Mouse (Mus musculus) embryonic fibroblast, embryonic 13.5 days (primary cell): ENCODE results near the gene Aqp9. TPM values are rescaled to one million over a fixed set of nuclear protein-coding genes. Genes with fewer than 3 reads are reported as not detected.

ENCODE experiments used
- H3K27ac ChIP-seq: 2 replicates; pipeline ENCODE4 v1.5.1; 2012; ENCODE audit warnings: low read length, control low read depth, inconsistent platforms; ENCODE audit not compliant: insufficient read depth
- H3K4me1 ChIP-seq: 2 replicates; pipeline ENCODE4 v1.6.1; 2011; ENCODE audit warnings: low read length; ENCODE audit not compliant: control insufficient read depth, insufficient read depth
- H3K4me3 ChIP-seq: 2 replicates; pipeline ENCODE4 v1.5.1; 2011; ENCODE audit warnings: mild to moderate bottlenecking, control low read depth, low read length; ENCODE audit not compliant: insufficient read depth
- CTCF ChIP-seq: IDR thresholded peaks from 2 replicates; pipeline ENCODE4 v1.5.1; 2011; ENCODE audit warnings: mild to moderate bottlenecking, control low read depth, low read length, moderate library complexity, borderline replicate concordance; ENCODE audit not compliant: insufficient read depth
- POLR2A ChIP-seq: IDR thresholded peaks from 2 replicates; pipeline ENCODE4 v1.6.1; 2011; ENCODE audit warnings: low read depth, mild to moderate bottlenecking, control low read depth, low read length, moderate library complexity
- polyA plus RNA-seq: library from polyadenylated mRNA; stranded (reverse); fragments of >200 nt; gene quantifications from 2 replicates; pipeline ENCODE4 v1.2.4, GENCODE M21; 2011; ENCODE audit warnings: low read depth; ENCODE audit not compliant: missing spikeins, insufficient read length

Gene Aqp9
- polyA plus RNA-seq, 1 experiment = not detected

DNA sequence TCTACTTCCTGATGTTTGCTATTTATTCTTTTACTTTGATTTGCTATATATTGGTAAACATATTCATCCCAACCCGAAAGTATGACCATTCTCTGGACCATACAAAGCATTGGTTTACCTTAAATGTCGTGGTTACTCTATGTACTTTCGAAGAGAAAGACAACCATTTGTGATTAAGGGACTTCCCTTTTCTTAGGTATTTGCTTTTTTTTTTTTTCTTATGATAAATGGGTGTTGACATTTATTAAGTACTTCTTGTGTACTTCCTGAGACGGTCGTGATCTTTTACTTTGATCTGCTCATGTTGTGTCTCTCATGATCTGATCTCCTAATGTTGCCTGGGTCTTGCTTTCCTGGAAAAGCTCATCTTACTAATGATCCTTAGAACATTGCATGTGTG lies 30.3 kb upstream of the Aqp9 start:
- TF ChIP-seq CTCF = no peak

DNA sequence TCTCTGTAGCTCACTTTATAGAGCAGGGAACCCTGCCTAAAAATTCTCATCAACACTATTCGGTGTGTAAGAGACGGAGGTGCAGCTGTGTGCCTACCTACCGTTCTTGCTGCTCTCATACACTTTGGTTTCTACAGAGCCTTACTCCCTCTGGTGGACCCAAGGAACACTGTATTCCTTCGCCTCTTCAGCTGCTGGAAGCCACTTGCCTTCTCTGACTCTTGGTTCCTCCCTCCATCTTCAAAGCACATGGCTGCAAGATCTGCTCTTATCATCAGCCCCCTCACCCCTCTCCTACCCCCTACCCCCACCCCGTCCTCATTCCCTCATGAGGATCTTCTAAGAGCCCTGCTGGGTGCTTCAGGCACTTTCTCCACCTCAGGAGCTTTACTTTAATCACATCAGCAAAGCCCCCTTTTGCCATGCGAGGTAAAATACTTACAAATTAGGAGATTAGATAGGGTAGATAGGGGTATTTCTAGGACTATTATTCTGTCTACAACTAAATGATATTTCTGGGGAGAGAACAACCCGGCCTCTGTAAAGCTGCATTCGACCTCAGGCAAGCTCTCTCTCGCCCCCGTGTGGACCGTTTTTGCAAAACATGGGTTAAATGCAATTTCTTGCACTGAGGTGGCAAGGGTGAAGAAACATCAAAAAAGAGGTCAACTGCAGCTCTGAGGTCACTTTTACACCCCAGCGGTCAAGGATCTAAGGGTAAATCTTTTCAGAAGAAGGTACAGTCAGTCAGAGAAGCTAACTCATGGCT lies 20.3 kb upstream of the Aqp9 start:
- no peak for TF ChIP-seq POLR2A
- peak; percentile 54; the same call in 1 of the 2 replicates for TF ChIP-seq CTCF
- no peak overlapping the region for H3K4me3 ChIP-seq
- no peak overlapping the region for H3K27ac ChIP-seq

More for the DNA sequence above, 30.3 kb upstream of the Aqp9 start:
- Histone ChIP-seq H3K4me3 (no peak overlapping the region), H3K4me1 (no peaks in the 10 kb centered on the region), H3K27ac (no peak overlapping the region)

DNA sequence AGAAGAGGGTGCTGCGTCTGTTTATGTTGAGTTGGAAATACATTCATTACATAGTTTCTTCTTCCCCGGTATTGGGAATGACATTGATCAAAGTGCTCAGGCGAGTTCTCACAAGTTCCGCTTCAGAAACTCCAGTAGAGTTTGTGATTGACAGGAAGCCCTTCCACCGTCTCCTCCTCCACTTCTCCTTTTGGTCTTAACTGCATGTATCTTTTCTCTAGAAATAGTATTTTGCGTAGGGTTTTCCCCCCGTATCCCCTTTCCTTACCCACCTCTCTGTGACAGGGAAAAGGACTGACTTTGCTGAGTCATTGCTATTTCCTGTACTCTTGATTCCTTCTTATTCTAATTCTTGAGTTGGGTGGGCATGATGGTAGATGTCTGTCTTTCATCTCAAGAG lies 18.9 kb upstream of the Aqp9 start:
- no peak overlapping the region for H3K4me3 ChIP-seq
- TF ChIP-seq CTCF (no peak), POLR2A (no peak)
- no peaks in the 10 kb centered on the region for H3K4me1 ChIP-seq
- H3K27ac ChIP-seq = no peak overlapping the region

More for the DNA sequence above, 20.3 kb upstream of the Aqp9 start:
- H3K4me1 ChIP-seq = no peaks in the 10 kb centered on the region

DNA sequence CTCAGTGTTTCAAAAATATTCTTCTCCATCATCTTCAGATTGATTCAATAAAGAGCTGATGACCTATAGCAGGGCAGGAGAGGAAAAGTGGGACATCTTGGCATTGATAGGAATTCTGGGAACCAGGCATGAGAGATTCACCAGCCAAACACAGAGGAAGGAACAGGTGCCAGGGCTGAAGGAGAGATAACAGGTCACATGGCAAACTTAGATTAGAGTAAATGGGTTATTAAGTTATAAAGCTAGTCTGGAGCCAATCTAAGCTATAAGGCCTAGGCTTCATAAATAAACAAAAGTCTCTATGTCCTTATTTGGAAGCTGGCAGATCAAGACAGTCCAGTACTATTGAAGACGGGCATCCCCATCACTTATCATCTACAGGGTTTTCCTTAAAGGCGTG lies 17.3 kb upstream of the Aqp9 start:
- TF ChIP-seq POLR2A (no peak), CTCF (no peak)
- Histone ChIP-seq H3K4me3 (no peak overlapping the region), H3K27ac (no peak overlapping the region), H3K4me1 (no peaks in the 10 kb centered on the region)

DNA sequence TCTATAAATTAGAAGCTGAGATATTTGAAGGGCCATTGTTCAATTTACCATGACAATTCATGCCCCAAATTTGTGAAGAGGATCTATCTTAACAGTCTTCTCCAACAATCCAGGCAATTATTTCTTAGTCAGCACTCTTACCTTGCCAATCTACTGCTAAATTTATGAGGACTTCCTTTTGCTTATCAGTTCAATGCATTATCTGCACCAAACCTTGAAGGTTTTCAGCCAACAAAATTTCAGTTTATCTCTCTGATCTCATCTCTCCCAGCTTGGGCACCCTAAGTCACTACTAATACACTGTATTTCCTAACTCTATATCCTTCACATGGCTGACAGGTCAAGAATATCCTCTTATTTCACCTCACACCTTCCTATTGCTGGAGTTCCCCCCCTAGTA lies 16.8 kb upstream of the Aqp9 start:
- H3K4me1 ChIP-seq = no peaks in the 10 kb centered on the region
- H3K4me3 ChIP-seq = no peak overlapping the region
- TF ChIP-seq CTCF = no peak
- no peak for TF ChIP-seq POLR2A
- H3K27ac ChIP-seq = no peak overlapping the region

DNA sequence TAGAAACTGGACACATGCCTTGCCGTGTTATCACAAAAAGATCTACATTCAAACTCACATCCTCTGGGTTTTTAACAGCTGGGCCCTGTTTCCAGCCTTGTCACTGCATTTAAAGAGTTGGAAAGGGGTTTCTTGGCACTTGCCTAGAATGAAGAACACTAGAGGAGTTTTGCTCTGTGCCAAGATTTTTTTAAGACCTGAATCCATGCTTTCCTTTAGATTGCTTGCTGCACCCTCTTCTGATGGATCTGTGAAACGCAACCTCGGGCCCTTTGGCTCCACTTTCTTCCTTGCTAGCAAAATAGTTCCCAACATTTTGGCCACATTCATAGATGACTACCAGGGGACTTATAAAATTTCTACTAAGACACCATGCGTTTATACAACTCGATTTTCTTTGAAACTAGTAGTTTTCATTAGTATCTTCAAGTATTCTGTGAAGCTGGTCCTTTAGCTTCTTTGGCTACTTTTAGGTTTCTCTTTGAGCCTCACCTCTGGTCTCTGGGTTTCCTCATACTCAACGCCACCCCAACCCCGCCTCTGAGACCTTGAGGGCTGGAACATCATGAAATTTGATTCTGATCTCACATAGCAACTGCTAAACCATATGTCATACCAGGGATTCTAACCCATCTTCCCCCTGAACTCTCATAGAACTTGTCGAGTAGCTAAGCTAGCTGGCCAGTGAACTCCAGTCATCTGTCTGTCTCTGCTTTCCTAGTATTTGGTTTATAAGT lies 11.7 kb upstream of the Aqp9 start:
- H3K4me1 ChIP-seq = no peaks in the 10 kb centered on the region
- H3K4me3 ChIP-seq = no peak overlapping the region
- TF ChIP-seq CTCF (no peak), POLR2A (no peak)
- H3K27ac ChIP-seq = no peak overlapping the region

DNA sequence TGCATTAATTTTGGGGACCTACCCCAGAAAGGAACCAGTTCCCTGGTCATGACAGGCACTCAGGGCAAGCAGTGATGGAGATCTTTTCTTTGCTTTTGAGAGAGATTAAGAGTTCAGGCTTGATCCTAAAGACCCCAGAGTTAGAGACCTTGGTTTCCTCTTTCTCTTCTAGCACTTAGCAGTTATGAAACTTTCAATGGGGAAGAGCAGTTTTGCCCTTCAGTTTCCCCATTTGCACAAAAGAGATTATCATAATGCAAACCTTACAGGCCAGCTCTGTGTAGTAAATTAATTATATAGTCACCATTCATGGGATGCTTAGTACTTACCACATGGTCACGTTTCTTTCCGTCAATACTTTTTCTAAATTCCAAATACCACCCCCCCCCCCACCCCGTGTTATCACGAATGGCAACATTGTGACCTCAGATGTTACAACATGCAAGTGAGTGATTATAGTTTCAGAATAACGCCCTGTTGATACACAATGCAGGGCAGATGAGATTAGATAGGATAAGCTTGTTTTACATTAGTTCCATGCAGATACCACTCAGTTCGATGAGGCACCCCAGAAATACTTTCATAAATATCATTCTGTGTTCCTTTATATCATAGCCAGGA lies 10.9 kb upstream of the Aqp9 start:
- H3K27ac ChIP-seq = no peak overlapping the region
- H3K4me1 ChIP-seq = no peaks in the 10 kb centered on the region
- no peak overlapping the region for H3K4me3 ChIP-seq
- no peak for TF ChIP-seq POLR2A
- no peak for TF ChIP-seq CTCF

DNA sequence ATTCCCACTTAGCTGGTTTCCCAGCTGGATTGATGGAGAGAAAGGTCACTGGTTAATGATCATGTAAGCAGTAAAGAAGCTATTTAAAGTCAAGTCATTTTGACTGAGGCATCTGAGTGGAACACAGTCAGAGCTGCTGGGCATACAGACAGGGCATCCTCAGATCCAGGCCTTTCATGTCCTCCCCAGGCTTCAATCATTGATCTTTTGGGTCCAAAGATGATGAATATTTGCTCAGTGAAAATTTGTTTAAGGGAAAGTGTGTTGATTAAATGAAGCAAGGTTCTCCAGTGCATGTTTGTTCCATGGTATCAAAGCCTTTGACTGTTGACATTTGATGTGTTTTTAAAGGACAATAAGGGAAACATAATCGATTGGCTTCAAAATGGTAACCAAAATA lies 7.2 kb upstream of the Aqp9 start:
- no peak overlapping the region for H3K27ac ChIP-seq
- no peaks in the 10 kb centered on the region for H3K4me1 ChIP-seq
- no peak overlapping the region for H3K4me3 ChIP-seq
- TF ChIP-seq CTCF = no peak
- no peak for TF ChIP-seq POLR2A

DNA sequence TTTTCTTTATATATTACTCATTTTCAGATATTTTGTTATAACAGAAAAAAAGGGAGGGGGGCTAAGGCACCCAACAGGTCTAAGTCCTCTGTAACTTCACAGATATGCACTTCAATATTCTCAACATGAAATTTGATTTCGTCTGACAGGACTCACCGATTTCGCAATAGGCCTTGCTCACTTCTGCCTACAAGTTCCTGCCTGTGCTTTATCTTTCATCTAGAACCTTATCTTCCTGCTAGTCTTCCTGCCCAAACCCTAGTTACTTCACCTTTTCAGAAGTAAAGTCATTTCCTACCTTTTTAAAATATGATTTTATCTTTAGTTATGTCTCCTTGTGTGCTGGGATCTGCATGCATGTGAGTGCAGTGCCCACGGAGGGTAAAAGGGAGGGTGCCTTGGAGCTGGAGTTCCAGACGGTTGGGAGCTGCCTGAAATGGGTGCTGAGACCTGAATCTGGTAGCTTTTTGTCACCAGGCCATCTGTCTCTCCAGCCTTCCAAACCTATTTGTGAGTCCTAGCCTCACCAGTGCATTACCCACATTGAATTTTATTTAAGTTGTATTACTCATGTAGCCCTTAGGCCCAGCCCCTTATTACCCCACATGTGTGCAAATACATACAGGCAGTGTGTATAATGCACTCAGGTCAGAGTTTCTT lies 6.0 kb upstream of the Aqp9 start:
- H3K4me3 ChIP-seq = no peak overlapping the region
- no peaks in the 10 kb centered on the region for H3K4me1 ChIP-seq
- no peak for TF ChIP-seq POLR2A
- TF ChIP-seq CTCF = no peak
- H3K27ac ChIP-seq = no peak overlapping the region
